Mouse (Mus musculus) lung, adult 2 months (tissue): ENCODE measurements around the gene Lgals7. TPM values are rescaled to one million over a fixed set of nuclear protein-coding genes. Genes with fewer than 3 reads are reported as not detected.

Experiments
- DNase-seq: peaks from one replicate; pipeline ENCODE4 v3.0.0; 2022
- H3K4me1 ChIP-seq: fragments of 200-500 bp; 2 replicates; pipeline ENCODE4 v1.6.1; 2011; ENCODE audit warnings: low read length; ENCODE audit not compliant: control insufficient read depth, insufficient read depth
- H3K4me3 ChIP-seq: fragments of 200-500 bp; replicated peaks from 2 replicates; pipeline ENCODE3; 2011; ENCODE audit warnings: low read depth, mild to moderate bottlenecking, control low read depth, low read length; ENCODE audit errors: extremely low read depth
- CTCF ChIP-seq: fragments of 200-500 bp; IDR thresholded peaks from 2 replicates; pipeline ENCODE4 v1.5.1; 2011; ENCODE audit warnings: mild to moderate bottlenecking, low read length, control low read depth; ENCODE audit not compliant: insufficient read depth
- POLR2A ChIP-seq: fragments of 200-500 bp; IDR thresholded peaks from 2 replicates; pipeline ENCODE4 v1.6.1; 2011; ENCODE audit warnings: low read depth, mild to moderate bottlenecking, control low read depth, low read length, borderline replicate concordance; ENCODE audit errors: extremely low read depth
- WGBS: fragments of 180-500 bp; shearing (Covaris S2); methylation state at CpG from one replicate; pipeline ENCODE4 v1.1.7; 2018; 5-methylcytosine and 5-hydroxymethylcytosine counted together
- polyA plus RNA-seq: library from polyadenylated mRNA; depleted of rRNA; stranded (reverse); fragments of >200 nt; gene quantifications from 2 replicates; pipeline ENCODE4 v1.2.3, GENCODE M21; 2012

Gene Lgals7
- polyA plus RNA-seq, 1 experiment = 314 TPM

DNA sequence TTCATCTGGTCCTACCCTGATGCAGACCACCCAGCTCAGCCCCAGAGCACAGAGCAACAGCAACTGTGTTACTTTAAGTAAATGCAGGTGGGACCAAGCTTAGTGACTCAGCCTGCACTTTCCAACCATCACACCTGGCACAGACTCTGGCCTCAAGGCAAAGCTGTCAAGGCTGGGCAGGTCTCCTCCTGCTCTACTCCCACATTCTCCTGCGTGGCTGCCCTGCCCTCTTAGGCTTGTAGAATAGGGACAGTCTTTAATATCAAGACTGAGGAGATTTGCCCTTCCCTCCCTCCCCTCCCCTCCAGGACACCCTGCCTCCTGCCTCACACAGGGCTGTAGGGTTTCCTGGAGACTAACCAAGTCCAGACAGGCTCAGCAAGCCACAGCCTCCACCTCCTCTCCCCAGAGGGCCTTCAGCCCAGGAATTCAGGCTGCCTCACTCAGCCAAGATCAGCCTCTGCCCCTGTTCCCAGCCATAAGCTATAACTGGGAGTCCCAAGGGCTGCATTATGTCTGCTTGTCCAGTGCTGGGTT is 13.9 kb upstream of the Lgals7 start:
- 26% methylated on average over 1 of the region's 1 CpGs for WGBS
- Histone ChIP-seq H3K4me1 (no peaks in the 10 kb centered on the region), H3K4me3 (no peak overlapping the region)
- DNase-seq = no peak
- no peak for TF ChIP-seq CTCF
- TF ChIP-seq POLR2A = no peak

DNA sequence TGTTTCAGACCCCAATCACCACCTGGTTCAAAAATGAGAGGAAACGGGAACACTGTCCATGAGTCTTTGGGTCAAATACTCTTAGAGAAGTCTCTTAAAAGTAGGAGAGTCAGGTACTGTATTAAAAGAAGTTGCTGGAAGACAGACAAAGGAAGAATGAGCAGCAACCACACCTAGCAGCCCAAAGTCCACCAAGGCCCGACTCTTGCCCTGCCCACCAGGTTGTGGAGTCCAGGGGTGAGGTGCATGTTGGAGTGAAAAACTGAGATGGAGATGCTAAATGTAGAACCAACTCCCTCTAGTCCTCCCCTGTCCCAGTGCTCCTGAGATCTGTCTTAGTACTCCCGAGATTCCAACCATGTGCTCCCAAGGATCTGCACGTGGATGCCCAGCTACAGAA is 13.0 kb upstream of the Lgals7 start:
- H3K4me3 ChIP-seq = no peak overlapping the region
- WGBS = 81% methylated on average over 4 of the region's 4 CpGs
- no peak for DNase-seq
- no peaks in the 10 kb centered on the region for H3K4me1 ChIP-seq
- TF ChIP-seq CTCF (no peak), POLR2A (no peak)

DNA sequence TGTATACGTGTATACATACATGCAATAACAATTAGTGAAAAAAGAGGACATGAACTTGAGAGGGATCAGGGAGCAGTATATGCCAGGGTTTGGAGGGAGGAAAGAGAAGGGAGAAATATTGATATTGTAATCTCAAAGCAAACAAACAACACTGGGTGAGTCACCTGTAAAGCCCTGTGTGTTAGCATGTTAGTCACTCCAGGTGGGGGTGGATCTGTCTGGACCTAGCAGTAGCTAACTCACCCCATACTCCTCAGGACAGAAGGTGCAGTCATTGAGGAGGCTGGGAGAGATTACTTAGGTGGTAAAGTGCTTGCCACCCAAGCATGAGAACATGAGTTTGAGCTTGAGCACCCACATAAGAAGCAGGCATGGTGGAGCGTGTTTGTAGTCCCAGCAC is 3.7 kb upstream of the Lgals7 start:
- H3K4me1 ChIP-seq = no peaks in the 10 kb centered on the region
- 88% methylated on average over 2 of the region's 2 CpGs for WGBS
- TF ChIP-seq POLR2A = no peak
- no peak for TF ChIP-seq CTCF
- no peak overlapping the region for H3K4me3 ChIP-seq
- DNase-seq = no peak

DNA sequence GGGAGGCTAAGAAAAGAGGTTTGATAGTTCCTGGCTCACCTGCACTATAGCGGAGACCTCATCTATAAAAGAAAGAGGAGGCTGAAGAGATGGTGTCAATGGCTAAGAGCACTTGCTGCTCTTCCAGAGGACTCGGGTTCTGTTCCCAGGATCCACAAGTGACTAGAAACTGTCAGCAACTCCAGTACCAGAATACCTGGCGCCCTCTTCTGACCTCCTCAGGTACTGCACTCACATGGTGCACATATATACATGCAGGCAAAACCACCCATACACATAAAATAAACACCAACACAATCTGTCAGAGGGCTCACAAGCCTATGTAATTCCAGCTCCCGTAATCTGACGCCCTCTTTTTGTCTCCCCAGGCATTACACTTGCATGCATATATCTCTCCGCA is 2.8 kb upstream of the Lgals7 start:
- no peak for TF ChIP-seq CTCF
- TF ChIP-seq POLR2A = no peak
- Histone ChIP-seq H3K4me1 (no peaks in the 10 kb centered on the region), H3K4me3 (no peak overlapping the region)
- DNase-seq = no peak
- 89% methylated on average over 6 of the region's 6 CpGs for WGBS

DNA sequence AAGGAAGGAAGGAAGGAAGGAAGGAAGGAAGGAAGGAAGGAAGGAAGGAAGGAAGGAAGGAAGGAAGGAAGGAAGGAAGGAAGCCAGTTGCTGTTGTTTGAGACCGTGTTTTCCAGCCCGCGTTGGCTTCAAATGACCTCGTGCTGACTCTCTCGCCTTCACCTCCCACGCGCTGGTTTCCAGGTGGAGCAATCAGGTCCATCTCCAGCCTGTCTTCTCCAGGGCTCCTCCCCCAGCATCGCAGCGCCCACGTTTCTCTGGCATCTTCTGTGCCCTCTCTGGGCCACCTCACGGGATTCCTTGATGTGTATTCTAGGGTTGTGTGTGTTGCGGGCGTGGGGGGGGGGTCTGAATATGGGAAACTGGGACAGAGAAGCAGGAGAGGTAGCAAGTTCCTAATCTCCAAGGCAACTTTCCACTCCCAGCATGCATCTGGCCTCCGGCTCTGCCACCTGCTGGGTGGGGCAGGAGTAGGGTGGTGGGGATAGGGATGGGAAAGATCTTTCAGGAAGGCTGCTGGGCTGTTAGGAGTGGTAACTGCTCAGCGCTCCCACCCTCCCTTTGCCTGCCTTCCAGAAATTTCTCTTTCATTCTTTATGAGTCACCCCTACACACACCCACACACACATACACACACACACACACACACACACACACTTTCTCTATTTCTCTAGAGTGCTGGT is 695 bp upstream of the Lgals7 start:
- WGBS = 75% methylated on average over 15 of the region's 15 CpGs
- TF ChIP-seq POLR2A = no peak
- TF ChIP-seq CTCF = no peak
- H3K4me1 ChIP-seq = no peaks in the 10 kb centered on the region; the same call in 1 of the 2 replicates
- H3K4me3 ChIP-seq = no peak overlapping the region
- DNase-seq = no peak

DNA sequence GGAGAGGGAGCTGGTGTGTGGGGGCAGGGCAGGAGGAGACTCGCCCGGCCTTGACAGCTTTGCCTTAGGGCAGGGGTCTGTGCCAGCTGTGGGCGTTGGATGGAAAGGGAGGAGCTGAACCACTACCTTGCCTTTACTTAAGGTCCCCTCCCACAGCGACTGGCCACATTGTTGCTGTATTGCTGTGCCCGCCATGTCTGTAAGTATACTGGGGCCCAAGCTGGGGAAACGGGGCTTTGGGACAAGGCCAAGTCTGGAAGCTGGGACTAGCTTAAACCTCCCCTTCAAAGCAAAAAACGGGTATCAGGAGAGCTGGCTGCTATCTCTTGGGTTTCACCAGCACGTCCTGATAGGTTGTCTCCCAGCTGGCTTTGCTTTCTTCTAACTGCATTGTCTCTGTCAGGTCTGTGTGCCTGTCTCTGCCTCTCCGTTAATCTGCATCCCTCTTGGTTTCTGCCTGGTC is 666 bp downstream of the Lgals7 start:
- H3K4me1 ChIP-seq = no peaks in the 10 kb centered on the region; the same call in 1 of the 2 replicates
- TF ChIP-seq POLR2A = no peak
- no peak for TF ChIP-seq CTCF
- no peak for DNase-seq
- no peak overlapping the region for H3K4me3 ChIP-seq
- WGBS = 62% methylated on average over 9 of the region's 9 CpGs

DNA sequence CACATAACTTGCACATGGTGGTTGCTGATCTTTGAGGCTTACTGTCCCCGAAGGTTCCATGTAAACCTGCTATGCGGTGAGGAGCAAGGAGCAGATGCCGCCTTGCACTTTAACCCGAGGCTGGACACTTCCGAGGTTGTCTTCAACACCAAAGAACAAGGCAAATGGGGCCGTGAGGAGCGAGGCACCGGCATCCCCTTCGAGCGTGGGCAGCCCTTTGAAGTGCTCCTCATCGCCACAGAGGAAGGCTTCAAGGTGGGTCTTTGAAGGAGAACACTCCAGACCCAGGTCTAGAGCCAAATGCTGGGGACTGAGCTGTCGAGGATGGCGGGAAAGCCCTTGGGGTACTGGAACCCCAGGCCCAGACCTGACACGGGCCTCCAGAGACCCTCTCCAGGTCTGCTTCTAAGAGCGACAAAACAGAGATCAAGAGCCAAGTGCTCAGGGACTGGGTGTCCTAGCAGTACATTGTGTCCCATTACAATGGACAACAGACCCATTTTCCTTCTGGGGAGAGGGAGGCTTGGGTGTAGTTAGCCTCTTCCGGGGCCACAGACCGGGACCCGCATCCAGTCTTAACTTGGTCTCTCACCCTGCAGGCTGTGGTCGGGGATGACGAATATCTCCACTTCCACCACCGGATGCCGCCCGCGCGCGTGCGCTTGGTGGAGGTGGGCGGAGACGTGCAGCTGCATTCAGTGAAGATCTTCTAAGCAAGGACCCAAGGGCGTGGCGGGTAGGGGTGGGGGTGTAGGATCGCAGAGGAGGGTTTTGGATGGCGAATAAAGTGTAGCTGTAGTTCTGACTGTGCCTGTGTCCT is 2.0 kb downstream of the Lgals7 start:
- no peak for TF ChIP-seq CTCF
- peak; percentile 59; the same call in 1 of the 2 replicates for TF ChIP-seq POLR2A
- Histone ChIP-seq H3K4me3 (peak overlapping the region; percentile 7), H3K4me1 (no peaks in the 10 kb centered on the region; the same call in 1 of the 2 replicates)
- peak; percentile 69 for DNase-seq
- WGBS = 31% methylated on average over 33 of the region's 33 CpGs

DNA sequence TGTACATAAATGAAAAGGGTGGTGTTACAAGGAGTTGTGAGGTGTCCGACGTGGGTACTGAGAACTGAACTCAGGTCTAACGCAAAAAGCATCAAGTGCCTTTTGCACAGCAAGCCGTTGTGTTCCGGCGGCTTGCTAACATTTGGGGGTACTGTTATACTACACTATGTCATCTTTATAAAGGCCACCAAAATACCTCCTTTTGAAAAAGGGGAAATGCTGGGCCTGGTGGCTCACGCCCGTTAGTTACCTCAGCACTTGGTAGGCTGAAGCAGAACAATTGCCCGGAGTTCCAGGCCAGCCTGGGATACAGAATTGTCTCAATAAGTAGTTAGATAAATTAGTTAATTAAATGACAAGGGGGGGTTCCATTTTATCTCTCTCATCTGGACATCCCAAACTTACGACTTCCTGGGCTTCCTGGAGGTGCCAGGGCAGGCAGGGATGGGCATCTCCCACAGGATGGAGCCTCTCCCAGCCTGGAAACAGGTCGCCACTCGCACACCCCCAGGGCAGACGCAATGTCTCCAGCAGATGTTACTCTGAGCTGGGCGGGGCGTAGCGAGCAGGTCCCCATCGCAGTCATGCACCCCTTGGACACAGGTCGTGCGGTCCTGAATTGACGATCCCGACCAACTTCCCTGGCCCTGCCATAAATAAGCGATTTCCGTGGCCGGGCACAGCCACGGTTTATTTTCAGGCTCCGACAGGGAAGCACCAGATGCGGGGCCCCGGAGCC is 3.3 kb downstream of the Lgals7 start:
- 83% methylated on average over 28 of the region's 28 CpGs for WGBS
- H3K4me3 ChIP-seq = no peak overlapping the region
- no peak for DNase-seq
- TF ChIP-seq CTCF = no peak
- TF ChIP-seq POLR2A = no peak; the same call in 1 of the 2 replicates
- H3K4me1 ChIP-seq = no peaks in the 10 kb centered on the region; the same call in 1 of the 2 replicates
